Mouse (Mus musculus) right cerebral cortex, postnatal 14 days (tissue): Measurements from ENCODE around the gene Lipe.

ENCODE experiments used
- DNase-seq: peaks from one replicate; pipeline ENCODE4 v3.0.0; 2022

The Lipe gene

DNA sequence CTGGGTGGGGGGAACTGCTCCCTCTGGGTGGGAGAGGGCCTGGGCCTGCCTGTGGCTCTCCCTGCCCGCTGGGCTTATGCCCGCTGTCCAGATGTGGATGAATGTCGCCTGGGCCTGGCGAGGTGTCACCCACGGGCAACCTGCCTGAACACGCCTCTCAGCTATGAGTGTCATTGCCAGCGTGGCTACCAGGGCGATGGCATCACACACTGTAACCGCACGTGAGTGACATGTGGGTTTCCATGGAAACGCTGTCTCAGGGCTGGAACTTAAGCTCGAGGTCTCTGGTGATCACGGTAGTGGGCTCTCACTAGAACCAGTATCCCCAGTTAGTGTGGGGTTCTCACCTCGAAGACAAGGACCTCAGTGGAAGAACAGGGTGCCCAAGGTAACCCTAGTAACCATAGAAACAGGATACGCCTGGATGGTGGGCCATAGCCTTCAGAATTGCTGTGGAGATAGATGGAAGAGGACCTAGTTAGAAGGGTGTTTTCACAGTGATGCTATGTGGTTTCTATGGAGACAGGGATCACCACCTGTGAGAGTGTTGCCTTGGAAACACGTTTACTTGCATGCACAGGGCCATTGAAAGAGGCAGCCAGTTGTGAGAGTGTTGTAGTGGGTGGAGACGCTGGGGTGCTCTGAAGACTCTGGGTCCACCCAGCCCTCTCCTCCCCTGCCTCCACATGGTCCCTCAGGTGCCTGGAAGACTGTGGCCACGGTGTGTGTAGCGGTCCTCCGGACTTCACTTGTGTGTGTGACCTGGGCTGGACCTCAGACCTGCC is 57.3 kb downstream of the Lipe start:
- DNase-seq: no peak

DNA sequence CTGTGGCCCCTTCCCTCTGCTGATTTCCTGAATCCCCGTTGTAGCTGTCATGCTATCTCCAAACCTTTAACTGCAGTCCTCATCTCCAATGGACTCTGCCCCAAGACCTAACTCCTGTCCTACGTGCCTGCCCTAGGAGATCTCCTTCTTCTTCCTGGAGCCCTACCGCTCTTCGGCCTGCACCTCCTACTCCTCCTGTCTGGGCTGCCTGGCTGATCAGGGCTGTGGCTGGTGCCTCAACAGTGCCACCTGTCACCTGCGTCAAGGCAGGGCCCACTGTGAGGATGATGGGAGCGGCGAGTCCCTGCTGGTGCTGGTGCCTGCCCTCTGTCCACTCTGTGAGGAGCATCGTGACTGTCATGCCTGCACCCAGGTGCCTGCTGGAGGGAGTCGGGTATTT is 59.2 kb downstream of the Lipe start:
- DNase-seq: no peak

DNA sequence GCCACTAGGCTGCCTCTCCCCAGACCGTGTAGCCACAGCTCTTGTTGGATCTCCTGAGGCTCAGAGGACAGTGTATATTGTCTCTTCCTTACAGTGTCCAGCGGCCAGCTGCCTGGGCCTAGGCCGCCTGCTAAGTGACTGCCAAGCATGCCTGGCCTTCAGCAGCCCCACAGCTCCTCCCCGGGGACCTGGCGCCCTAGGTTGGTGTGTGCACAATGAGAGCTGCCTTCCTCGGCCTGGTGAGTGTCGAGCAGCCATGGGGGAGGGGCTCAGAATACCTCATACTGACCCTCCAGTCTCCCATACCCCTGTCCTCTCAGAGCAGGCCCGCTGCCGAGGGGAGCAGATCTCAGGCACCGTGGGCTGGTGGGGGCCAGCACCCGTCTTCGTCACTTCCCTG is 64.0 kb downstream of the Lipe start:
- no peak for DNase-seq

DNA sequence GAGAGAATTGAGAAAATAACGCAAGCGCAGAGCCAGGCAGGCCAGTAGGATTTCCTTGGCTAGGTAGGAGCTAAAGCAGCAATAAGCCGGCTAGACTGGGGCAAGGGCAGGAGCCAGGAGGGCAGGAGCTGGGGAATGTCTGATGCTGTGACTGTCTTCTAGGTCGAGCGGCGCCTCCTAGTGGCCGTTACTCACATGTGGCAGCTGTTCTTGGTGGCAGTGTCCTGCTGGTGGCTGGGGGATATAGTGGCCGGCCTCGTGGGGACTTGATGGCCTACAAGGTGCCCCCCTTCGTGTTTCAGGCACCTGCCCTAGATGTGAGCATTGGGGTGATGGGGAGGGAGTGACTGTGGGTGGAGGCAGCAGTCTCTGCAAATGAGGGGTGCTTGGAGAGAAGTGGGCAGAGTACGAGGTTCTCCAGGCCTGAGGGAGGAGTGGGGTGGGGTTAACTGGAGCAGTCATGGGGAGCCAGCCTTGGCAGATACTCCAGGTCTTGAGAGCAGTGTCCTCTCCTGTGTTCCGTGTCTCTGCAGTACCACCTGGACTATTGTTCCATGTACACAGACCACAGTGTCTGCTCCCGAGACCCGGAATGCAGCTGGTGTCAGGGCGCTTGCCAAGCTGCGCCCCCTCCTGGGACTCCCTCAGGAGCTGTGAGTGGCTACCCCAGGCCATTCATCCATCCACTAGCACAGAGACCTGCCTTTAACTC is 64.8 kb downstream of the Lipe start:
- DNase-seq: peak; percentile 79
